Mouse (Mus musculus) layer of hippocampus, postnatal 25 days (tissue): ENCODE results near the gene Gm21900. TPM values are rescaled to one million over a fixed set of nuclear protein-coding genes. Genes with fewer than 3 reads are reported as not detected.
"Not testable (repeated sequence)": the region's sequence is repeated elsewhere in the genome, so short reads cannot be mapped to it uniquely, and the experiment has no call there.

Source experiments
- DNase-seq, 2 experiments: peaks; one replicate each; pipeline ENCODE4 v3.0.0; 2022; ENCODE audit warnings: mixed read lengths in 2 of 2, low spot score in 1 of 2; ENCODE audit errors: extremely low spot score in 1 of 2
- total RNA-seq, 2 experiments: library from RNA; stranded (reverse); gene quantifications; 2 replicates each; pipeline ENCODE4 v1.2.3; 2021

The Gm21900 gene
- total RNA-seq = not detected

- DNase-seq = not testable (repeated sequence)
Measured at GRCm38 (mm10) chrY:10616061-10616460, at the start of gene Gm21900. Gene Gm21900, plus strand, starts transcription at chrY:10616361.

GRCm38 (mm10) chrY:10643516-10643915, 27.4 kb downstream of the Gm21900 start:
- DNase-seq = peak; percentile 1 to 3

Other genes with a start within 250 kb of the Gm21900 start
- not detected for gene Gm28510, start 203.6 kb upstream of the Gm21900 start, total RNA-seq
- gene Gm20737, start 80.3 kb upstream of the Gm21900 start, total RNA-seq = not detected
- gene Gm21775, start 62.9 kb upstream of the Gm21900 start, total RNA-seq = not detected
- not detected for gene Gm20777, start 136.1 kb downstream of the Gm21900 start, total RNA-seq